Mouse (Mus musculus) spleen, adult 2 months (tissue): ENCODE results near the gene Mboat2.

Source experiments
- CTCF ChIP-seq: fragments of 200-500 bp; IDR thresholded peaks from 2 replicates; pipeline ENCODE4 v1.5.1; 2011; ENCODE audit warnings: mild to moderate bottlenecking, inconsistent platforms; ENCODE audit not compliant: insufficient read depth, insufficient read length, insufficient replicate concordance; ENCODE audit errors: extremely low read depth
- POLR2A ChIP-seq: fragments of 200-500 bp; IDR thresholded peaks from 2 replicates; pipeline ENCODE4 v1.6.1; 2011; ENCODE audit warnings: low read depth, low read length, inconsistent platforms

- no peak for TF ChIP-seq CTCF
- TF ChIP-seq POLR2A, result no peak
Observed at GRCm38 (mm10) chr12:24789659-24790058, 41.0 kb upstream of the Mboat2 start.
